Mouse (Mus musculus) cerebellum, adult 2 months (tissue): ENCODE results near the gene Hpse2. TPM values are rescaled to one million over a fixed set of nuclear protein-coding genes. Genes with fewer than 3 reads are reported as not detected.

Experiments used
- DNase-seq, 2 experiments: peaks; one replicate each; pipeline ENCODE4 v3.0.0; 2021
- H3K27ac ChIP-seq: fragments of 200-500 bp; 2 replicates; pipeline ENCODE4 v1.5.1; 2012; ENCODE audit warnings: low read length, control low read depth, inconsistent platforms; ENCODE audit not compliant: insufficient read depth
- H3K27me3 ChIP-seq: fragments of 200-500 bp; 2 replicates; pipeline ENCODE4 v1.6.1; 2012; ENCODE audit warnings: inconsistent platforms, mild to moderate bottlenecking, low read length, moderate library complexity; ENCODE audit not compliant: control insufficient read depth, insufficient read depth
- H3K4me1 ChIP-seq: fragments of 200-500 bp; 2 replicates; pipeline ENCODE4 v1.6.1; 2011; ENCODE audit warnings: low read length; ENCODE audit not compliant: control insufficient read depth, insufficient read depth
- H3K4me3 ChIP-seq: fragments of 200-500 bp; replicated peaks from 2 replicates; pipeline ENCODE3; 2011; ENCODE audit warnings: mild to moderate bottlenecking, low read depth, low read length, control low read depth; ENCODE audit not compliant: insufficient read depth
- CTCF ChIP-seq: fragments of 200-500 bp; IDR thresholded peaks from 2 replicates; pipeline ENCODE4 v1.5.1; 2011; ENCODE audit warnings: low read depth, mild to moderate bottlenecking, control low read depth, low read length, moderate library complexity, borderline replicate concordance; ENCODE audit not compliant: insufficient read depth
- POLR2A ChIP-seq: fragments of 200-500 bp; IDR thresholded peaks from 2 replicates; pipeline ENCODE4 v1.6.1; 2011; ENCODE audit warnings: low read length, control low read depth, borderline replicate concordance; ENCODE audit not compliant: insufficient read depth
- WGBS: fragments of 180-500 bp; shearing (Covaris S2); methylation state at CpG from one replicate; pipeline ENCODE4 v1.1.7; 2018; 5-methylcytosine and 5-hydroxymethylcytosine counted together
- polyA plus RNA-seq: library from polyadenylated mRNA; depleted of rRNA; stranded (reverse); fragments of >200 nt; gene quantifications from 2 replicates; pipeline ENCODE4 v1.2.3, GENCODE M21; 2012

Hpse2 gene
- polyA plus RNA-seq, 1 experiment, result 0.11 TPM

- no peak overlapping the region for H3K27ac ChIP-seq
- TF ChIP-seq POLR2A (no peak), CTCF (no peak)
- no peaks in the 10 kb centered on the region for H3K4me1 ChIP-seq
- no peak overlapping the region for H3K4me3 ChIP-seq
- 68% methylated on average over 2 of the region's 2 CpGs for WGBS
- H3K27me3 ChIP-seq, result no peaks in the 10 kb centered on the region
- no peak for DNase-seq
These were observed 345.9 kb downstream of the Hpse2 start for GRCm38 (mm10) chr19:43042211-43042610.

- Histone ChIP-seq H3K4me3 (no peak overlapping the region), H3K27ac (no peak overlapping the region), H3K4me1 (no peaks in the 10 kb centered on the region), H3K27me3 (no peaks in the 10 kb centered on the region)
- WGBS, result 97% methylated on average over 4 of the region's 4 CpGs
- no peak for DNase-seq
- TF ChIP-seq CTCF (no peak), POLR2A (no peak)
These were observed 351.8 kb downstream of the Hpse2 start for GRCm38 (mm10) chr19:43036381-43036780.

- 32% methylated on average over 4 of the region's 4 CpGs for WGBS
- H3K4me1 ChIP-seq, result no peaks in the 10 kb centered on the region
These were observed 360.9 kb downstream of the Hpse2 start for GRCm38 (mm10) chr19:43027305-43027704.

GRCm38 (mm10) chr19:43022611-43023173 lies 365.5 kb downstream of the Hpse2 start:
- DNase-seq, result no peak
- no peak overlapping the region for H3K4me3 ChIP-seq
- H3K4me1 ChIP-seq, result no peaks in the 10 kb centered on the region
- TF ChIP-seq POLR2A, result no peak
- no peak for TF ChIP-seq CTCF
- no peaks in the 10 kb centered on the region for H3K27me3 ChIP-seq
- 65% methylated on average over 3 of the region's 3 CpGs for WGBS
- H3K27ac ChIP-seq, result no peak overlapping the region

More at GRCm38 (mm10) chr19:43027305-43027704, 360.9 kb downstream of the Hpse2 start:
- peak; percentile 55; the same call in 1 of the 2 replicates for TF ChIP-seq CTCF
- no peak for TF ChIP-seq POLR2A
- no peak overlapping the region for H3K4me3 ChIP-seq
- no peaks in the 10 kb centered on the region for H3K27me3 ChIP-seq
- DNase-seq, result peak; percentile 1 to 20
- H3K27ac ChIP-seq, result no peak overlapping the region

- H3K4me1 ChIP-seq, result no peaks in the 10 kb centered on the region
- no peak for DNase-seq
- H3K27me3 ChIP-seq, result no peaks in the 10 kb centered on the region
- no peak overlapping the region for H3K4me3 ChIP-seq
- WGBS, result 83% methylated on average over 5 of the region's 5 CpGs
- TF ChIP-seq POLR2A (no peak), CTCF (no peak)
- H3K27ac ChIP-seq, result no peak overlapping the region
These were observed 369.4 kb downstream of the Hpse2 start for GRCm38 (mm10) chr19:43018792-43019191.

DNA sequence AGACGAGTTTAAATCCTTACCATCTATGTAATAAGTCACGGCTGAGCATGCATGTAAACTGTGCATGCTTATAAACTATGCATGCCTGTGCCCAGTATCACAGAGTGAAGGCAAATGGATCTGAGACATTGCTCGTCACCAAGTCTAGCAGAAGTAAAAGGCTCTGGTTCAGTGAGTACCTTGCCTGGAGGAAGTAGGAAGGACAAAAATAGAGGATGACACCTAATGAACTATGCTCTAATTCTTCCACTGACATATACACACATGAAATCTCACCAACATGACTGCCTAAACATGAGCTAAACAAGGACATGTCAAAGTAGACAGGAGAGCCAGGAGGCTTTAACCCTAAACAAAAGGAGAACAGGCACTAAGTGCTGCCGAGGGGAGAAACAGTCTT lies 391.7 kb downstream of the Hpse2 start:
- TF ChIP-seq CTCF, result no peak
- no peak for TF ChIP-seq POLR2A
- Histone ChIP-seq H3K4me3 (no peak overlapping the region), H3K27ac (no peak overlapping the region), H3K27me3 (no peaks in the 10 kb centered on the region), H3K4me1 (no peaks in the 10 kb centered on the region)
- WGBS, result 76% methylated on average over 4 of the region's 4 CpGs
- no peak for DNase-seq

DNA sequence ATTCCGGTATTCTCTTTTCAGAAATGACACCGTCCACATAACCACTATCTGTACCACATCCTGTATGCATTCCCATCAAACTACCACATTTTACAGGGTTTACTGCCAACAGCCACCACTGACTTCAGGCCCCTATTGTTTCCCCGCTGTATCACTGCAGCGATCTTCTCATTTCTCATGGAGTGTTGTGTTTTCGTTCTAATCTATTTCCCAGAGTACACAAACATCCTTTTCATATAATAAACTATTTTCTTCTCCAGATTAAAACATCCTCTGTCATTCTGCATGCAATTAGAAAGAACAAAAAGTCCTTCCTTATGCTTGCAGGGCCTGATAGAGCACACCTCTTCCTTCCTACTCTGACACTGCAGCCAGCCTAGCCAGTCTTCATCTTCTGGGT lies 399.3 kb downstream of the Hpse2 start:
- no peak for TF ChIP-seq CTCF
- TF ChIP-seq POLR2A, result no peak
- H3K4me3 ChIP-seq, result no peak overlapping the region
- H3K4me1 ChIP-seq, result no peaks in the 10 kb centered on the region
- DNase-seq, result no peak
- no peak overlapping the region for H3K27ac ChIP-seq
- H3K27me3 ChIP-seq, result no peaks in the 10 kb centered on the region
- 87% methylated on average over 5 of the region's 5 CpGs for WGBS

GRCm38 (mm10) chr19:42986315-42986701 lies 401.8 kb downstream of the Hpse2 start:
- TF ChIP-seq POLR2A (no peak), CTCF (no peak)
- no peaks in the 10 kb centered on the region for H3K27me3 ChIP-seq
- no peak overlapping the region for H3K4me3 ChIP-seq
- H3K4me1 ChIP-seq, result no peaks in the 10 kb centered on the region
- WGBS, result 79% methylated on average over 1 of the region's 1 CpGs
- H3K27ac ChIP-seq, result no peak overlapping the region
- no peak for DNase-seq
